Mouse (Mus musculus) retina, embryonic 14.5 days (tissue): Measurements from ENCODE around the gene Uap1l1.
A peak's percentile ranks its signal among the peaks of the same experiment; 100 is the strongest.
"Not testable (repeated sequence)": the region's sequence is repeated elsewhere in the genome, so short reads cannot be mapped to it uniquely, and the experiment has no call there.

Experiments used
- DNase-seq: peaks from one replicate; pipeline ENCODE4 v3.0.0-alpha.2; 2015; ENCODE audit warnings: low spot score

Uap1l1 gene

GRCm38 (mm10) chr2:25365091-25365761, at the start of gene Uap1l1:
Gene Uap1l1 (minus strand): TSS chr2:25365682.
- DNase-seq, result peak; percentile 70

GRCm38 (mm10) chr2:25413436-25413835, 48.0 kb upstream of the Uap1l1 start:
- DNase-seq, result not testable (repeated sequence)

GRCm38 (mm10) chr2:25408908-25409307, 43.4 kb upstream of the Uap1l1 start:
- no peak for DNase-seq

- DNase-seq, result no peak
Observed at GRCm38 (mm10) chr2:25403994-25404393, 38.5 kb upstream of the Uap1l1 start.

GRCm38 (mm10) chr2:25402972-25403601, 37.6 kb upstream of the Uap1l1 start:
- DNase-seq, result peak; percentile 75

GRCm38 (mm10) chr2:25402377-25402971, 37.0 kb upstream of the Uap1l1 start:
- peak; percentile 90 for DNase-seq

- peak; percentile 71 for DNase-seq
Observed at GRCm38 (mm10) chr2:25400764-25401163, 35.3 kb upstream of the Uap1l1 start.

- DNase-seq, result no peak
Observed at GRCm38 (mm10) chr2:25400291-25400690, 34.8 kb upstream of the Uap1l1 start.

GRCm38 (mm10) chr2:25399051-25399450, 33.6 kb upstream of the Uap1l1 start, which contains the start of gene Npdc1:
Gene Npdc1 (plus strand): TSS chr2:25399351.
- DNase-seq, result no peak

- no peak for DNase-seq
Observed at GRCm38 (mm10) chr2:25398065-25398464, 32.6 kb upstream of the Uap1l1 start.

- DNase-seq, result no peak
Observed at GRCm38 (mm10) chr2:25397010-25397409, 31.5 kb upstream of the Uap1l1 start.

GRCm38 (mm10) chr2:25396597-25396983, 31.1 kb upstream of the Uap1l1 start:
- DNase-seq, result no peak

- peak; percentile 57 for DNase-seq
Observed at GRCm38 (mm10) chr2:25395721-25396596, 30.5 kb upstream of the Uap1l1 start, which contains the start of gene Entpd2. Gene Entpd2 (plus strand): TSS chr2:25395874.

GRCm38 (mm10) chr2:25394281-25395221, 29.1 kb upstream of the Uap1l1 start:
- DNase-seq, result no peak

GRCm38 (mm10) chr2:25391266-25391665, 25.8 kb upstream of the Uap1l1 start:
- no peak for DNase-seq

GRCm38 (mm10) chr2:25384492-25384891, 19.0 kb upstream of the Uap1l1 start:
- no peak for DNase-seq

GRCm38 (mm10) chr2:25376589-25376988, 11.1 kb upstream of the Uap1l1 start:
- DNase-seq, result peak; percentile 82

GRCm38 (mm10) chr2:25373431-25373830, 7.9 kb upstream of the Uap1l1 start:
- no peak for DNase-seq

GRCm38 (mm10) chr2:25372644-25373391, 7.3 kb upstream of the Uap1l1 start:
- DNase-seq, result no peak
